Mouse (Mus musculus) cerebellum, adult 8-10 months (tissue): ENCODE measurements at regions not wholly inside any gene's neighbourhood (a gene's known extent, or its start where the extent isn't known, plus 50 kb on each side); places are given as distances from the start of the nearest gene placed in this dataset.
A peak's percentile ranks its signal among the peaks of the same experiment; 100 is the strongest.

Experiments used
- DNase-seq: peaks from one replicate; pipeline ENCODE4 v3.0.0; 2022

DNA sequence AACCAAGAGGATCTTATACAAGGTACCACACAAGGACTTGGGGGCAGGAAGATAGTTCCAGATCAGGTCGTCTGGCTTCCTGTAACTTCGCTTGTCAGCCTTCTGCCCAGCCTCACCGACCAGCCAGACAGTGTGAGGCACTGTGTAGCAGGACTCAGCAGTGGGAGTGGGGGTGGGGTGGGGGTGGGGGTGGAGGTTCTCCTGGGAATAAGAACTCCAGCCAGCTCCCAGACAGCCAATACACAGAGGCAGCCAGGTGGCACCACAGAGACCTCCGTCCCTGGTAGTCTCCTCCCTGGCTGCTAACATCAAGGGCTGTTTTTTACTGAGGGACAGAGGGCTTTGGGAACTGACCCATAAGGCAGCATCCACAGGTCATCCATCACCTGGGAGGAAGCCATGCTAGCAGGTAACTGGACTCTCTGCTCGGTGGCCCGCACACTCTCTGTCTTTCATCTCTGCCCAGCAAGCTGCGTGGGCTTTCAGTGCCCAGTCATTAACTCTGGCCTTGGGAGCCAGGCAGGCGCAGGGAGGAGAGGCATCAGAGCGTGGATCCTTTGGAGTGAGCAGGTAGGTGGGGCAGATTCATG lies 60.3 kb upstream of the Wnt4 start:
- DNase-seq = no peak

DNA sequence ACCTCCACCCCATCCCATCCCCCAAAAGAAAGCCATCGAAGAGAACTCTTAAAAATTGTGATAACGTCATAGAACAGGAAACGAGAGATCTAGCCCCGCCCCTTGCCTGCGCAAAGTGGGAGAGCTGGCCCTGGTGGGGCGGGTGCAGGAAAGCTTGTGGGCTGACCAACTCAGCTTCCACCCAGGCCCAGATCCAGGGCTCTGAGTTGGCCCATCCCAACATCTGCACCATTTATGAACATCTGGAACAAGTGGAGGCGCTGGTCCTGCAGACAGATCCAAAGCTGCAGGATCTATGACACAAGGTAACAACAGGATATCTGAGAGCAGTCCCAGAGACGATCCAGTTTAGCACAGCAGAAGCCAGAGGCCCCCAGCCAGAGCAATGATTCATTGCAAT lies 62.7 kb upstream of the Wnt4 start:
- no peak for DNase-seq

DNA sequence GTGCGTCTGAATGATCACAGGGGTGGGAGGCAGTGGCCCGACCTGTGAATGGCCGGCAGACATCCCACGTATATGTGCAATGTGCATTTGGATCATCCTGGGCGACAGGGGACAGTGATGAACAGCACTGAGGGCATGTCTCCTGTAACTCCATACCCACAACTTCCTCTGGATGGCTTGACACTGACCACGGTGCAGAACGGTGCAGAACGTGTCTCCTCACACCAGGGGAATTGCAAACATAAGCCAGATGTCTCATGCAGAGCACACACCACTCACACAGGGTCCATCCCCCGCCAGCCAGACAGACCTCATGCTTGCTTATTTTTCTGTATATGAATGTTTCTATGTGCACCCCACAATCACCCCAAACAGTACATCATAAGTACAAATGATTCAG lies 64.4 kb upstream of the Wnt4 start:
- no peak for DNase-seq

DNA sequence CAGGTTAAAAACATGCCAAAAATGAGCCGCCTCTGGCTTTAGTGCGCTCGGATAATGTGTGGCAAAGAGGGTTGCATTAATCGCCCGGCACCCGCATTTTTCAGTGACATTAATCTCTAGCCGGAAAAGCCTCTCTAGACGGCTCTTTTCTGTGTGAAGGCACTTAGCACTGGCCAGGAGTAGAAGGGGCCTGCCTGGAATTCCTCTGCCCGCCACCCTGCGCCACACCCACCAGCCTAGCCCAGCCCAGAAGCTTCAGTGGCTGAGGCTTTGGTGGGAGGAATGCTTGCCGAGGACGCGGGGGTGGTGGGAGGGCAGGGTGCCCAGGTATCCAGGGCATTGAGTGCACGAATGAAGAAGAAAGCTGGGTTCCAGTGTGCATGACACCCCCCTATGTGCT lies 65.2 kb upstream of the Wnt4 start:
- DNase-seq = no peak

DNA sequence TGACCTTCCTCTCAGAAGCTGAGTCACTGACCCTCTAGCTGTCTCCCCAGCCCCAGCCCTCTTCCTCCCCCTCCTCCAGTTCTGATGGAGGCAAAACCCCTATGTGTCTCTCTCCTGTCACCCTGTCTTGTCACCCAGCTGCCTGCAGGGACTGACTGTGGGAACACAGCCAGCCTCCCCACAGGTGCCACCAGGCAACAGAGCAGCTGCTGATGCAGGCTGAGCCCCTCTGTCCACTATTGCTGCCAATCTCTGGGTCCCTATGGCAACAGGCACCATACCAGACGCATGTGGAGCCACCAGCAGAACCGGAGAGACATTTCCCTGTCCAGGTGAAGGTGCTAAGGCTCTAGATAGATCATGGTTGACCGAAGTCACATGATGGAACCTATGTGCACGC lies 66.0 kb upstream of the Wnt4 start:
- DNase-seq = no peak

DNA sequence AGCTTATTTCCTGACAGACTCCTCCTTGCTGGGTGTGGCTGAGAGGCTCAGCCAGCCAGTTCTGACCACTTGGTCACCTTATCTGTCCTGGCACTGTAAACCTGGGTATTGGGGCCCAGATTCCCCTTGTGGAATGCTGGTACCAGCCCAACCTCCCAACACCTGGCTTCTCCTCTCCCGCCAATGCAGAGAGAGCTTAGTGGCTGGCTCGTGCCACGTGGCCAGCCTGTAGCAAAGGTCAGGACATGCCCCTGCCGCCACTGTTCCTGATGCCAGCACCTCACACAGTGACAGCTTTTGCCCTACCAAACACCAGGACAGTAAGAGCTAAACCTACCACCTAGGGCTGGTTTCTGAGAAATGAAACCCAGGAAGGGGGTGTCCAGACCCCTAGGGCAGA lies 66.8 kb upstream of the Wnt4 start:
- no peak for DNase-seq

DNA sequence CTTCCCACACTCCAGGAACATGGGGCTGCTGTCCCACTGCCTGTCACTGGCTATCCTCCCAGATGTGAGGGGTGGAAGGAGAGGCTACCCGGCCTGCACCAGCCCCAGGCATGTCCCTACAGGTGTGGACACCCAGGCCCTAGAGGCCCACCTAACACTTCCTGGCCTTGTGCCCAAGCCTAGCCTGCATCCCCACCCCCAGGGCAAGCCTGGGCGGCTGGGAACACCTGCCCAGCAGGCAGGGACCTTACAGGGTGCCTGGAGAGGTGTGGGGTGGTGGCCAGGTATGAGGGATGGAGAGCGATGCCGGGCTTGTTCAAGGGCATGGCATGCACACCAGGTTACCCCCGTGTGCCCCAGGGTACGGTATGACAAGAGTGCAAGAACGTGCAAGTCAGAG lies 76.3 kb upstream of the Wnt4 start:
- no peak for DNase-seq

DNA sequence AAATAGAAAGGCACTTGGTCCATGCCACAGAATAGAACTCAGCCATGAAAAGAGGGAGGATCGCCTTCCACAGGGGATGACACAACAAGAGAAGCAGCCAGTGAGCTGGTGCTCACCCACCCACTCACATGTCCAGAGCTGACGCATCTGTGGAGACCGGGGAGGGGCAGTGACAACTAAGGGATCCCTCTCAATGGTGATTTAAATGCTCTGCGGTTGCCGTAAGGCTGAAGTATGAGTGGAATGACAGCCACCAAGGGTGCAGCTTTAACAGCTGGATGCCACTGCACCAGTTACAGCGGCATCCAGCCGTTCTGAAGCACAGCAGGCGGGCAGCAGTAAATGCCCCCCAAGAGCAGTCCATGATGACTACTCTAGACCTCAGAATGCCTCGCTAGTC lies 76.9 kb upstream of the Wnt4 start:
- no peak for DNase-seq

DNA sequence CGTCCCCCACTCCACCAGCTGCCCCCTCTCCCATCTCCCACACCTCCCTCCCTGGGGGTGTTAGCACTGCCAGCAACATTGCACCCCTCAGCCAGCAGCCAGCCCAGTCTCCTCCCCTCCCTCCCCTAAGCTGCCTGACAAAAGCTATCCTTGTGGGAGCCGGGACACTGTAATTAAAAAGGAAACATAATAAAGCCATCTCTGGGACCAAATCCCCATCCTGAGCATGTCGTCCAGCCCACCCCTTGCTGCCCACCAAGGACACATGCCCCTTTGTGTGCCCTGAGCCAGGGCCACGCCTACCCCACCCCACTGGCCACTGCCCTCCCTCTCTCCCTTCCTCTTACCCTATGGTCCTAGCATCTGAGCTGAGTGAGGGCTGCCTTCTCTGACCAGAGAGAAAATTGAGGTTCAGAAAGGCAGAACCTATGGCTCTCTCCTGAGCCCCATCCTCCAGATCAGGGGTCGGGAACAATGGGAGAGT lies 80.8 kb upstream of the Wnt4 start:
- DNase-seq = no peak

DNA sequence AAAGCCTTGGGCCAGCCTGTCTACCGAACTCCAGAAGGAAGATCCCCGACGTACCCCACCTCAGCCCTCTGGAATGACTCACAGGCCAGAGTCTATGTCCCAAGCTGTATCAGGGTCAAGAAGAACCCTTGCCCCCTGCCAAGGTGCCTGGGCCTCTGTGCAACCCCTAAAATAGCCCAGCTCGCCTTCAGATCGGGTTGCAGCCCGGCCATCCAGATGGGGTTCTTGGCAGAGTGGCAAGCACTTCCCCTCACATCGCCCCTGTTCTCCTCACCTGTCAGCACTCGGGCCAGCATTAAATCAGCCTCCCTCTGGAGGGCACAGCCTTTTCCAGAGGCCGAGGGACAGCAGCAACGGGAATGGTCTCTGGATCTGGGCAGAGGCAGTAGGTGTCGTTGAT lies 83.2 kb upstream of the Wnt4 start:
- no peak for DNase-seq

DNA sequence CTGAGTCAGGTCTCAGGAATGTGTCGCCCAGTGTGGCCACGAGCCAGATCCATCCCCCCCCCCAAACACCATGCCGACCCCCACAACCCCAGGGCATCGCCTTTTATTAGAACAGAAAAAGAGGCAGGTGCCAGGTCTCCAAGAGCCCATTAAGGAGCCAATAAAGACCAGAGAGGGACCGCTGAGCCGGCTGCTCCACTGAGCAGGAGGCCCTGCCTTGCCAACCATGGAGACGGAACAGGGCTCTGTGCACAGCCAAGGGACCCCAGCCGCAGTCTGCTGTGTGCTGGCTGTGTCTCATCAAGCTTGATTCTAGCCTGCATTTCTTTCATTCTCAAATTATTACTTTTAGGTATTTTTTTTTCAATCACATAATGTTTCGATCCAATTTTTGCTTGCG lies 86.7 kb upstream of the Wnt4 start:
- no peak for DNase-seq

DNA sequence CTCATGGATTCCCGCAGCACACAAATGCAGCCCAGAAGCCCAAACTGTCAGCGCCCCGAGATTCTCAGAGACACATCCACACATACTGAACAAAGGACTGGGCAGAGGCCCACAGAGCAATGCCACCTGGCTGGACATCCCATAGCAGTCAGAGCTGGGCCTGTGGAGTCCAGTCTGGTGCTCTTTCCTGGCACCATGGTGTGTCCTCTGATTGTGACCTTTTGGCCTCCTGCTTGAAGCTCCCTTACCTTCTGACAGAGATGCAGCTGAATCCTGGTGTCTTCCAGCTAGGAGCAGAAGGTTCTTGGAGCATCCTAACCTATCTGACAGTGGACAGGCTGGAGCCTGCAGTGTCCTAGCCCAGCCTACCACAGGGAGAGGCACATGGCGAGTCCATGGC lies 87.5 kb upstream of the Wnt4 start:
- DNase-seq = peak; percentile 49

DNA sequence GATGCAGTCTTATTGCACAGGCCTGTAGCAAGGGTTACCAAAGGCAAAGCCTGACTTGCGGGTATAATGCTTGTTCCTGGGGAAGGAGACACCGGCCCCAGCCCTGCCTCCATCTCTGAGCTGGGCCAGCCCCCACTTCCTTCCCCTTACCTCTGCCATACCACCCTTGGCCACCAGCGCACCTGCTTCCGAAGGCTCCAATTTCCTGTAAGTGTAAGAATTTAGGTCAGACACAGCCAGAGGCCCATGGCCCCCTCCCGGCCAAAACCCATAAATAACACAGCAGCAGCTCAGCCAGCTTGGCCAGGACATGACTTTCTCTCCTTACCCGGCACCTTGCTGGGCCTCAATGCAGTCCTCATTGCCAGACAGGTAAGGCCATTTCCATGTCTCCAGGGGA lies 88.2 kb upstream of the Wnt4 start:
- peak; percentile 68 for DNase-seq

DNA sequence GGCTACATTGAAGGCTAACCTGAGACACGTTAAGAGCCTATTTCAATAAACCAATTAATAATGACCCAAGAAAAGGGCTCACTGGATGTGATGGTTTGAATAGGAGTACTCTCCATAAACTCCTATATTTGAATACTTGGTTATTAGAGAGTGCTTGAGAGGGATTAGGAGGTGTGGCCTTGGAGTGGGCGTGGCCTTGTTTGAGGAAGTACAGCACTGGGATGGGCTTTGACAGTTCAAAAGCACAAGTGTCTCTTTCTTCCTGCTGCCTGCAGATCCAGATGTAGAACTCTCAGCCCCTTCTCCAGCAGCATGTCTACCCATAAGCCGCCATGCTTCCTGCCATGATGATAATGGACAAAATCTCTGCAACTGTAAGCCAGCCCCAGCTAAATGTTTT lies 89.7 kb upstream of the Wnt4 start:
- DNase-seq = no peak

DNA sequence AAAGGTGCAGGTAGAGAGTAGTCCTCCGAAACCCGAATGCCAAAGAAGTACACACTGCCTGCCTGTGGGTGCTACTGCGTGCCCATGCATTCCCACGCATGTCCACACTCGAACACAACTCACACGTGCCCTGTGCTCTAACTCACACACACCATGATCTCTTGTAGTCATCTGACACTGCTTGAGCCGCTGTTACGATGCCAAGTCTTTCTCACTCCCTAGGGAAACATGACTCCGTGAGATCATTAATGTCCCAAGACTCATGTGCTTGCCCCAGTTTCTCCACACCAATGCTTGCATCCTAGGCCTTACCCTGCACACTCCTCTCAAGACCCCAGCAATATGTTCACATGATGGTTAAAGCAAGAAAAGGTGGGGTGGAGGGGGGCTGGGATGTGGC lies 90.2 kb upstream of the Wnt4 start:
- DNase-seq = no peak

DNA sequence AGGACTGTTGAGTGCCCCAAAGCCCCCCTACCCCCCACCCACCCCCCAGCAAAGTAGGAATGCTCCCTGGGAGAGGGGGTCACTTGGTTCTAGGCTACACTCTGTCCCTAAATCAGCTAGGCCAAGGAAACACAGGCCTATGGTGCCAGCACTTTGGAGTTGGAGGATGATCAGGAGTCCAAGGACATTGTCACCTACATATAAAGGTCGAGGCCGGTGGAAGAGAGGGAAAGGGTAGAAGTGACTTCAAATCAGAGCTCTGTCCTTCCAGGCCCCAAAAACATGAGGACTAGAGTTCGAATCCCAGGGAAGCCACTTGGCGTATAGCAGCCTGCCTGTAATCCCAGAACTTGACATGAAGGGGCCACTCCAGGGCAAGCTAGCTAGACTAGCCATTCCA lies 92.3 kb upstream of the Wnt4 start:
- DNase-seq = no peak

DNA sequence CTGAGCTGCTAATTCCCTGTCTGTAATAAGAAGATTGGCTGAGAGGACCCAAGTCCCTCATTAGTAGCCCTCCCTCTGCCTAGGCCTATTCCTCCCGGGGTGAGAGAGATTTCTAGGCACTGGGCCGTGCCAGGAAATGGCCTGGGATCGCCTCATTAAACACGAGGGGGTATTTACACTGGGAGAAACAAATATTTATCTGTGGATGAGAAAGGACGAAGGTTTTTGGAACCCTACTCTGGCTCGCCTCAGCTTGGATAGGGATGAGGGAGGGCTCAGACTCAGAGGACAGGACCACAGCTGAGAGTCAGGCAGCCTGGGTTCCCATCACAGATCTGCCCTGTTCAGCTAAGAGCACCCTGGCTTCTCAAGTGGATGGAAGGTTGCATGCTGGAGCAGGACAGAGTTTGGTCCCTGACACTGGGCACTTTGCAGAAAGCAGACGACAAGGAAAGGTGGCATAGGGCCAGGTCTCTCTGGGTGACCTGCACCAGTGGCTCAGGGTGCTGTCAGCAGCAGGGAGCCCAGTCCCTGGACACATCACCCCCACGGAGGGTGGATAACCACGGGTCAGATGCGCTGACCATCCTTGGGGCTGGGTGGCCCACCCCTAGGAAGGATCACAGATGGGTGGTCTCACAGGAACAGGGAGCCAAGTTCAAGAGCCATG lies 94.0 kb upstream of the Wnt4 start:
- DNase-seq = no peak

DNA sequence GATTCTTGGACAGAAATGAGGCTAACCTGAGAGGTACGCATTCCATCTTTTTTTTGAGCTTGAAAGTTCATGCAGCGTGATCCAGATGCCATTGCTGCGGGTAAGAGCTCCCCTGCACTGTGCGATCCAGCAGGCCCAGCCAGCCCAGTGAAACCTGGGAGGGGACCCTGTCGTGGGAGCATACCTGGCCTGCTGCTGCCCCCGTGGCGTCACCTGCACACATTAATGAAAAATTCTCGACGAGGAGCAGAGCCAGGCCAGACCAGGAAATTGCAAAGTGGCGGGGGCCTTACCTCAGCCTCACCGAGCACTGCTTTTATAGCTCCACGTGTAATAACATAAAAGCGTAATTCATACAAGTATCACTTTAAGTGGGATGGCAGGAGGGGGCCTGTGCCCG lies 94.7 kb upstream of the Wnt4 start:
- no peak for DNase-seq

DNA sequence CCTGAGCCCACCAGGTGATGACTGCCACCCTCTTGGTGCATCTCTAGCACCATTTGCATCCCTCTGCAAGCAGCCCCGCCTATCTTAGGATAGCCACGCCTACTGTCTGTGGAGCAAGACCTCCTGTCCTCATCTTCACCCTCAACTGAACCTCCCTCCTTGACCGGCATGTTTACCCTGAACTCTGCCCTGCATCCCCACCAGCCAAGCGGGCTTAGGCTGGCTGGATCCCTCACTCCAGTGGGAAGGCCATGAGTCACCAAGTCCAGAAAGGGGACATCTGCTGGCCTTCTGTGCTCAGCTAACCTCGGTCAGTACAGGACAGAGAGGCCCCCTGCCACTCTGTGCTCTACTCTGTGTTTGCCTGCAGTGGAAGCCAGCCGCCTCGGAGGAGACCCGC lies 96.0 kb upstream of the Wnt4 start:
- DNase-seq = no peak

DNA sequence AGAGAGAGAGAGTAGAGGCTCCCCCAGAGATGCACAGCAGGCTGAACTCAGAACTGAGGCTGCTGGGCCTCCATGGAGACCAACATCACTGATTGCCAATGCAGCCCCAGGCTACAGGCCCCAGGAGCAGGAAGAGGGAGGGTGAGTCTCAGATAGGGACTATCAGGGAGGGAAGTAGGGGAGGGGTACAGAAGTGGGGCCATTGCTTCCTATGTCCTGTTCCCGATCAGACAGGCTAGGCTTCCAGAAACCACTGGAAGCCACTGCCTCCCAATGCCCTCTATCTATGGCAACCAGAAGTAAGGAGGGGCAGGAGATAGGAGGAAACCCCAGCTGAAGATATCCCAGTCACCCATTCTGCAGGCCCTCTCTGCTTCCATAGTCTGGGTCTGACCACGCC lies 97.2 kb upstream of the Wnt4 start:
- DNase-seq = no peak

DNA sequence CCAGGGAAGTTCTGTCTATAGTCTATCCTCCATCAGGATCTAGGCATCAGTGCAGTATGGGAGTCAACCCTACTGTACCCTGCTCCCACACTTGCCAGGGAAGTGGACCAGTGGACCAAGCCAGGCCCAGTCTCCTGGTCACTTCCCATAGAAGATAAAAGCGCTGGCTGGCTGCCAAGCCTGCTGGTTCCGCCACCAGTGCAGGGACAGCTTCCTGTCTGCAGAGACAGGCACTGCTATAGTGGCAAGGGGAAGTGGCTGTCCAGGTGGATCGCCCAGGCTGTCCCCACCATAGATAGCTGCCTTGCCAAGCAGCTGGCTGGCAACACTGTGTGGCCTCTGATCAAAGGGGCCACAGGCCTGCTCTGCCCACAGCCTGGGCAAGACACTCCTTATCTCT lies 98.5 kb upstream of the Wnt4 start:
- no peak for DNase-seq

DNA sequence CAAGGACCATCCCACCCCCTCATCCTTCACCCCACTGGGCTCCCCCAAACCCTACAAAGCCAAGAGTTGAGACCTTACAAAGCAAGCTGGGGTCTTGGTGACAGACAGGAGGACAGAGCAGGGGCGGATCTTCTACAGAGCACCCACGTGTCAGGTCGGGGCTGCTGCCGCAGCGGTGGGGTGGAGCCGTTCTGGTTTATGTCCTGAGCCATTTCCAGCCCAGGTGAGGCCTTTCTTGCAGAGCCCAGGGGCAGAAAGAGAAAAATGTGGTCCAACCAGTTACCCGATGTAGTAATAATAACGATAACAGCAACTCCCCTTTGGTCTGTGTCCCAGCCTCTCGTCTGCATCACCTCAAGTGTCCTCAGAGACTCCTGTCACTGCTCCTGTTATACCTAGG lies 112.4 kb upstream of the Wnt4 start:
- no peak for DNase-seq

DNA sequence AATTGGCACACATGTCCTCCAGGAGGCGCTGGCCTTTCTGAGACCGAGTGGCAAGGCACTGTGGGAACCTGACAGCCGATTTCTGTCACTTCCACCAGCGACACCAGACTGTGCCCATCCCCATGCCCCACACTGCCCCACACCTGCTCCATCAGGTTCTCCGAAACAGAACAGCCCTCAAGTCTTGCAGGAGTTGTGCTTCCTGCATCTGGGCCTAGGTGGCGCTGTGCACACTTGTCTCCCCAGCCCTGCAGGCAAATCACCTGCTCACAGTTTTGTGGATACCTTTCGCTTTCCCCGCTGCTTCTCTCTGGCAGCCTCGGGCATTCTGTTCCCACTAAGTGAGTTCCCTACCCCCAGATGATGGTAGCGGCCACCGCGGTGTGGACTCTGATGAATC lies 112.9 kb upstream of the Wnt4 start:
- DNase-seq = peak; percentile 92

DNA sequence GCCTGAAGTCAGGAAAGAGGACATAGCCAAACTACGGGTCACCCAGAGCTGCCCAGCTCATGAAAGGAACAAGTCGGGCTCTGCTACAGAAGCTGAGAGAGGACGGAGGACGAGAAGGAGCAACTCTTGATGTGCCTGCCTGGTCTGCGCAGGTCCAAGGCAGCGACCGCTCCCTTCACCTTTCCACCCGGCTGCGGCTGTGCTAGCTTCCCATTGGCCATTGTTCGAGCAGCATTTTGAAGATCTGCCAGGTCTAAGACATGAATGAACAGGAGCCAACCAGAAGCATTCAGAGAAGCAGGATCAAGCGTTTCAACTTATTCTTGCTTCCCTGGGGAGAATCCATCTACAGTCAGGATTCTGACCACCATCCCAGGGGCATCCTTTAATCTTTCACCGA lies 113.3 kb upstream of the Wnt4 start:
- no peak for DNase-seq

DNA sequence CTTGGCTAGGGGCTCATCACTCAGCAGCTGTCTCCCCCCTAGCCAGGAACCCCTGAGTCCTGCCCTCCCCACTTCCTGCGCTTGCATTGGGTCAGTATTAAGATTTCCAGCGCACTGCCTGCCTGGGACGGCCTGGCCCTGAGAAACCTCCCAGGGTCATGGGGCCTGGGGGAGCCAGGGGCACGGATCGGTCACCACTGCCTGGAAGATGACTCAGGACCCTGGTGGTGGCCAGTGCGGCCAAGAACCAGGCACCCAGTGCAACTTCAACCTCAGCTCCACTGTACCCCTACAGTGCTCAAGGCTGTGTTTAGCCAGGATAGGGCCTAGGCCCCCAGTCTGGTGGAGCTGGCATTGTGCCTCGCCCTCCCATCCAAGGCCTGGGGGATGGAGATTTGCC lies 111.9 kb upstream of the Zbtb40 start:
- no peak for DNase-seq
